Mouse (Mus musculus): ENCODE measurements around the gene Slc7a4. TPM values are rescaled to one million over a fixed set of nuclear protein-coding genes. Genes with fewer than 3 reads are reported as not detected.

Slc7a4 gene
- polyA plus RNA-seq, 1 experiment from 2014 or later = 0.81 TPM

GRCm38 (mm10) chr16:17600944-17601562 is 18.0 kb upstream of the Slc7a4 start:
- no peak overlapping the region for H3K4me3 ChIP-seq
- H3K9me3 ChIP-seq (replicated peaks) = no peaks in the 10 kb centered on the region
- 64% methylated on average over 3 of the region's 3 CpGs for WGBS
- H3K36me3 ChIP-seq = no peaks in the 10 kb centered on the region
- no peaks in the 10 kb centered on the region for H3K4me1 ChIP-seq
- DNase-seq (ENCODE audit: low spot score) = no peak
- H3K27me3 ChIP-seq (ENCODE audit: low read depth, poor library complexity, severe bottlenecking) = no peaks in the 10 kb centered on the region
- H3K27ac ChIP-seq = no peak overlapping the region

- 27% methylated on average over 2 of the region's 2 CpGs for WGBS
- no peak overlapping the region for H3K4me3 ChIP-seq
- H3K9me3 ChIP-seq (replicated peaks) = no peaks in the 10 kb centered on the region; the same call in 1 of the 2 replicates
- H3K36me3 ChIP-seq = no peaks in the 10 kb centered on the region
- H3K4me1 ChIP-seq = no peaks in the 10 kb centered on the region
- no peak for DNase-seq (ENCODE audit: low spot score)
- H3K27me3 ChIP-seq (ENCODE audit: low read depth, poor library complexity, severe bottlenecking) = no peaks in the 10 kb centered on the region
- H3K27ac ChIP-seq = no peak overlapping the region
Observed at GRCm38 (mm10) chr16:17590731-17591130, 7.7 kb upstream of the Slc7a4 start.

DNA sequence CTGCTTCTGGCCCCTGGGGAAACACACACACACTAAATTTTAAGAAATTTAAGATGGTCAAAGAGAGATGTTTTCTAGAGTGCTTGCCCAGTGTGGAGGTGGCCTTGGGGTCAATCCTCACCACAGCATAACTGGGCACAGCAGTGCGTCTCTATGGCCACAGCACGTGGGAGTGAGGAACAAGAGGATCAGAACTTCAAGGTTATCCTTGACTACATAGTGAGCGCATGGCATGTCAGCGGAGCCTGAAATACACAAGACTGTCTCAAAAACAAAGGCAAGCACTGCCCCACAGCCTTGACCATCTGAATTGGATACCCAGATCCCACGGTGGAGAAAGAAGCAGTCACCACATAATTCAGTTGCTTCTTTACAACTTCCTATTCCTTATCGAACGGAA is 1.5 kb upstream of the Slc7a4 start:
- no peaks in the 10 kb centered on the region for H3K27me3 ChIP-seq (ENCODE audit: low read depth, poor library complexity, severe bottlenecking)
- no peak for DNase-seq (ENCODE audit: low spot score)
- no peaks in the 10 kb centered on the region; the same call in 1 of the 2 replicates for H3K9me3 ChIP-seq (replicated peaks)
- H3K4me3 ChIP-seq = no peak overlapping the region
- H3K4me1 ChIP-seq = no peaks in the 10 kb centered on the region
- no peak overlapping the region for H3K27ac ChIP-seq
- no peaks in the 10 kb centered on the region for H3K36me3 ChIP-seq
- 89% methylated on average over 7 of the region's 7 CpGs for WGBS

GRCm38 (mm10) chr16:17576825-17577215 is 6.2 kb downstream of the Slc7a4 start:
- Histone ChIP-seq H3K27me3 (ENCODE audit: low read depth, poor library complexity, severe bottlenecking) (peaks cover 72% of the 10 kb centered on the region), H3K27ac (no peak overlapping the region), H3K9me3 (replicated peaks) (no peaks in the 10 kb centered on the region), H3K36me3 (no peaks in the 10 kb centered on the region), H3K4me1 (peaks cover 9% of the 10 kb centered on the region), H3K4me3 (peak overlapping the region; percentile 55)
- 18% methylated on average over 8 of the region's 8 CpGs for WGBS
- DNase-seq (ENCODE audit: low spot score) = no peak

DNA sequence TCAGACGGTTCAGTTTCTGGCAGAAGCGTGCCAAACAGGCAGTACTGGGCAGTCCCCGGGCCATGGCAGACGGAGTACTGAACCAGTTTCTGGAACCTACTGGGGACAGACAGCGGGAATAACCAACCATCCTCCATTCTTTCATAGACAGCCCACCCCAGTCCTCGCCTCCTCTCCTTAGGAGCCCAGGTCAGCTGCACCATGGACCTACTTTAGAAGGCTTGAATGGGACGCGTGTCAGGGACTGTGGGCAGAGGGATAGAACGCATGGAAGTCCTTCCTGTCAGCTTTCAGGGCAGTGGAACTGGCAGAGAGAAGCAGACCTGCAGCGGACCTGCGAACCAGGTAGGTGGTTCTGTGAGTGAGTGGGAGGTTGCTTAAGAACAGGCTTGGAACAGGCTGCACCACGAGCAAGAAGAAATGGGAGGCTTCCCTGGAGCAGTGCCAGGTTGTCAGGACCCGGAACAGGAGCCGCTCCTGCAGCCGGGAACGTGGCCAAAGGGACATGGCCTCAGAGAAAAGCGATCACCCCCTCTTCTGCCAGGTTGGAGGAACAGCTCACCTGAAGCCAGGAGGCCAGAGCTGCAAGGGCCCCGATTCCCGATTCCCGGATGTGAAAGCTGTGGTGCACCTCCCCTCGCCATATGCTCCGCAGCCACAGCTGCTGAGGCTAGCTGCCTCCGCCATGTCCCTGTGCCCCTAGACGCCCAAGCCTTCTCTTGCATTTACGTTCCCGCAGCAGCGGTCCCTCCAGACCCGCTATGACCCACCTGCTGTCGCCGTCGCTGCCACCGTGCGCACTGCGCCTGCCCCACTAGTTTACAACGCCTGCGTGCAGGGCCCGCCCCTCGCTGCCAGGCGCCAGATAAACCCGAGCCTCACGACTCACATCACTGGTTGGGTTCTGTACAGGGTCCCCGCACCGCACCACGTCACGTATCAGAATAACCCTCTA is 6.9 kb downstream of the Slc7a4 start:
- 15% methylated on average over 45 of the region's 45 CpGs for WGBS
- H3K27ac ChIP-seq = no peak overlapping the region; the same call in 1 of the 2 replicates
- H3K27me3 ChIP-seq (ENCODE audit: low read depth, poor library complexity, severe bottlenecking) = peaks cover 72% of the 10 kb centered on the region

DNA sequence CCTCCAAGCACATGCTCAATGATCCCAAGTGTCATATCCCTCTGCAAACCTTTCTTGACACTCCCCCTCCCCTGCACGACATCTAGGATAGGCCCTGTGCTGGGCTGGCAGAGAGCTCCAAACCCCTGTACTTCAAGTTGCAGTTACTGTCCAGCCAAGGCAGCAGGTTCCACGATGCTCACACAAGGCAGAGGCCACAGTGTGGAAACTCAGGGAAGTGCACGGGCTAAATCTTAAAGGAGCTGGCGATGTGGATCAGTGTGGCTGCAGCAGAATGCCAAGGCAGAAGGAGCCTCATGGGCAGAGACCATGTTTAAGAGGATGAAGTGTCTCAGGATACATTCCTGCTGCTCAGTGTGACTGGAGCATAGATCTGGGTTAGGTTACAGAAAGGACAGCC is 16.8 kb downstream of the Slc7a4 start:
- H3K4me3 ChIP-seq = no peak overlapping the region
- WGBS = 38% methylated on average over 4 of the region's 4 CpGs
- H3K36me3 ChIP-seq = no peaks in the 10 kb centered on the region
- DNase-seq (ENCODE audit: low spot score) = no peak
- H3K4me1 ChIP-seq = peaks cover 14% of the 10 kb centered on the region
- H3K27me3 ChIP-seq (ENCODE audit: low read depth, poor library complexity, severe bottlenecking) = peaks cover 56% of the 10 kb centered on the region
- no peaks in the 10 kb centered on the region for H3K9me3 ChIP-seq (replicated peaks)
- no peak overlapping the region for H3K27ac ChIP-seq

More for the DNA sequence above, 6.9 kb downstream of the Slc7a4 start:
- no peaks in the 10 kb centered on the region for H3K9me3 ChIP-seq (replicated peaks)
- no peaks in the 10 kb centered on the region for H3K36me3 ChIP-seq
- peak; percentile 50 for DNase-seq (ENCODE audit: low spot score)
- peak overlapping the region; percentile 55 for H3K4me3 ChIP-seq
- peaks cover 9% of the 10 kb centered on the region for H3K4me1 ChIP-seq

- DNase-seq (ENCODE audit: low spot score) = no peak
- H3K9me3 ChIP-seq (replicated peaks) = no peaks in the 10 kb centered on the region
- no peaks in the 10 kb centered on the region for H3K36me3 ChIP-seq
- peaks cover 24% of the 10 kb centered on the region for H3K4me1 ChIP-seq
- H3K27me3 ChIP-seq (ENCODE audit: low read depth, poor library complexity, severe bottlenecking) = peaks cover 64% of the 10 kb centered on the region
- no peak overlapping the region for H3K27ac ChIP-seq
- 72% methylated on average over 3 of the region's 3 CpGs for WGBS
- no peak overlapping the region for H3K4me3 ChIP-seq
Observed at GRCm38 (mm10) chr16:17564771-17565170, 18.2 kb downstream of the Slc7a4 start.

GRCm38 (mm10) chr16:17564221-17564620 is 18.8 kb downstream of the Slc7a4 start:
- peaks cover 67% of the 10 kb centered on the region for H3K27me3 ChIP-seq (ENCODE audit: low read depth, poor library complexity, severe bottlenecking)
- peaks cover 27% of the 10 kb centered on the region for H3K4me1 ChIP-seq
- no peak for DNase-seq (ENCODE audit: low spot score)
- H3K27ac ChIP-seq = no peak overlapping the region
- H3K4me3 ChIP-seq = no peak overlapping the region
- WGBS = 74% methylated on average over 2 of the region's 2 CpGs
- no peaks in the 10 kb centered on the region for H3K9me3 ChIP-seq (replicated peaks)
- H3K36me3 ChIP-seq = no peaks in the 10 kb centered on the region

DNA sequence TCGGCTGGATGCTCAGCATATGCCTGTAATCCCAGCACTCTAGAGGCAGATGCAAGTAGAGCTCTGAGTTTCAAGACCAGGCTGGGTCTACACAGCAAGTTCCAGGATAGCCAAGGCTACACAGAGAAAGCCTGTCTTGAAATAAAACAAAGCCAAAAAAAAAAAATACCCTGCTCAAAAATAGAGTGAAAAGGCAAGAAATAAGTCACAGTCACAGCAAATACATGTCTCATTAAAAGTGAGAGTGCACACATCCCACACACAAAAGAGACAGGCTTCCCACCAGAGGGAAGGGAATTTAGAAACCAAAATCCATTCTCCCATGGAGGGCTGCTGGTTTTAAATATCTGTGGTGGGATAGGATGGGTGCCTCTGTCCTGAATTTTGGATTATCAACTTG is 19.4 kb downstream of the Slc7a4 start:
- Histone ChIP-seq H3K27ac (no peak overlapping the region), H3K36me3 (no peaks in the 10 kb centered on the region), H3K9me3 (replicated peaks) (no peaks in the 10 kb centered on the region), H3K27me3 (ENCODE audit: low read depth, poor library complexity, severe bottlenecking) (peaks cover 71% of the 10 kb centered on the region), H3K4me3 (no peak overlapping the region), H3K4me1 (peaks cover 34% of the 10 kb centered on the region)
- no peak for DNase-seq (ENCODE audit: low spot score)
- WGBS = 50% methylated on average over 1 of the region's 1 CpGs

DNA sequence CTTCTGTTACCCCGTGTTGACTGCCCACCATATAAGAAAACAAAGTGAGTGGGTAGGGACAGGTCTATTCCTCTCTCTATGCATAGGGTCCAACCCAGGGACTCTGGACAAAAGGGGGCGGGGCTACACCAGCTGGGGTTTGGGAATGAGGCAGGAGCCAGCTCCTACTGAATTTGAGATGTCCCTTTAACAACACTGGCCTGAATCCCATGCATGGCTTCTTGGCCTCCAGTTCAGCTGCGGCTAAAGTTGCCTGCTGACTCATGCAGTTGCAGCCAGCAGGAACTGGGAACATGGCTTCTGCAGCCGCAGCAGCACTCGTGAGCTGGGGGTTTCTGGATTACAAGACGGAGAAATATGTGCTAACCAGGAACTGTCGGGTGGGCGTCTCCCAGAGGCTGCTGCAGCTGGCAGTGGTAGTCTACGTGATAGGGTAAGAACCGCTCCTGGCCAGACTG is 21.2 kb downstream of the Slc7a4 start, which contains the start of gene P2rx6:
TSS of gene P2rx6 (plus strand) at position 135 of the 458 bp plus-strand sequence.
- DNase-seq (ENCODE audit: low spot score) = peak; percentile 65
- Histone ChIP-seq H3K9me3 (replicated peaks) (no peaks in the 10 kb centered on the region), H3K4me3 (peak within 1 kb of the TSS; percentile 43), H3K27me3 (ENCODE audit: low read depth, poor library complexity, severe bottlenecking) (peaks cover 67% of the 10 kb centered on the region), H3K36me3 (no peaks in the 10 kb centered on the region), H3K27ac (peak within 1 kb of the TSS; percentile 64; the same call in 1 of the 2 replicates), H3K4me1 (peaks cover 40% of the 10 kb centered on the region)
- 6% methylated on average over 10 of the region's 10 CpGs for WGBS

DNA sequence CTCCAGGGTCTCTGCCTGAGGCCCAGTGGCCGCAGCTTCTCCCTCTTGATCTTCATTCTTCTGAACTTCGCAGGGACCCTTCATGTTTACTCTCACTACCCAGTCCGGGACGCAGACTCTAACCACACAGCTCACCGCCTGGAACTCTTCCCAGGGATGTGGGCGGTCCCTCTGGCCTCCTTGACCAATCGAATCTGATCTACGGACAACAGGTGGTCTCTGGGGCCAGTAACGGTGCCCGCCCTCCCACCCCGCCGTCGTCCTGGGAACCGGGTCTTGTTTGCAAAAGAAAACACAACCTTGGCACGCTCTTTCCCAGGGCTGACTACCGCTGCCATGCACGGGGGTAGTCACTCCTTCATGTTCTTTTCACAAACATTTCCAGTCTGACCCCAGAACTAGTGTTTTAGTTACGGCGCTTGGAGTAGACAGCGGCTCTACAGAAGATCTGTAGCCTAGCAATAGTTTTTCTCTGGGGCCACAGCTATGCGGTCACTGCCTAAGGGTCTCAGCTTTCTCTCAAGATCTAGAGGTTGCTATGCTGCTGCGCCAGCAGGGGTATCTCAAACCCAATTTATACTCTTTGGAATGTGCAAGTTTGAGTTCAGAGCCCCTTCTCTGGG is 21.8 kb downstream of the Slc7a4 start, which contains the start of gene Lrrc74b:
TSS of gene Lrrc74b (minus strand) at position 120 of the 623 bp plus-strand sequence.
- H3K27ac ChIP-seq = peak within 1 kb of the TSS; percentile 64; the same call in 1 of the 2 replicates
- peak within 1 kb of the TSS; percentile 43 for H3K4me3 ChIP-seq
- 1% methylated on average over 22 of the region's 22 CpGs for WGBS
- H3K9me3 ChIP-seq (replicated peaks) = no peaks in the 10 kb centered on the region
- DNase-seq (ENCODE audit: low spot score) = peak; percentile 81
- no peaks in the 10 kb centered on the region for H3K36me3 ChIP-seq
- H3K27me3 ChIP-seq (ENCODE audit: low read depth, poor library complexity, severe bottlenecking) = peaks cover 67% of the 10 kb centered on the region
- peaks cover 40% of the 10 kb centered on the region for H3K4me1 ChIP-seq

DNA sequence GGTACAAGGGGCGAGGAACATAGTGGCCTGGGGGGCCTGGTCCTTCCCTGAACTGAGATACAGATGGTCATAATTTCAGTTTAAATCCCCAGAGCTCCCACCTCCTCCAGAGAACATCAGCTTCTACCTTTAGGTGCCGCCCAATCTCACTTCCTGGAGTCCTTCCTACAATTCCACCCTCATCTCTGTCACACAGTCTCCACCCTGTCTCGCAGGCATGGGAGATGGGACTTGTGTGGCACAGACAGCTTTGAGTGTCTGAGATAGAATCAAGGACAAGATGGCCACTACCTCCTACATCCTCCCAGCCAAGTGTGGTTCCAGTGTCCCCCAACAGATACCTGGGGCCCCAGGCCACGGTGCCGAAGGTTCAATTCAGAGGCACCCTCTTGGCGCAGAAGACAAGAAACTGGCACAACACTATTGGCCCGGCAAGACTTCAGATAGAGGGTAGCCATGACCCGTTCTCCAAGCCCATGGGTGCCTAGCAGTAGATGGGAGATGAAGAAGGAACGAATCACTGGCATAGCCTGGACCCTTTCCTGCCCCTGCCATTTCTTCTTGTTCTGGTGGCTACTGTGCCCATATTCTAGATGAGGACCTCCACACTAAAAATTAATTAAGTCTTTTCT is 23.5 kb downstream of the Slc7a4 start:
- H3K36me3 ChIP-seq = no peaks in the 10 kb centered on the region
- no peak for DNase-seq (ENCODE audit: low spot score)
- H3K9me3 ChIP-seq (replicated peaks) = no peaks in the 10 kb centered on the region
- peaks cover 57% of the 10 kb centered on the region for H3K27me3 ChIP-seq (ENCODE audit: low read depth, poor library complexity, severe bottlenecking)
- 64% methylated on average over 9 of the region's 9 CpGs for WGBS
- H3K27ac ChIP-seq = peak overlapping the region; percentile 78; the same call in 1 of the 2 replicates
- H3K4me1 ChIP-seq = peaks cover 47% of the 10 kb centered on the region
- 0 out of 2 replicates have a peak overlapping the region, but pooled peaks have one; percentile 30 for H3K4me3 ChIP-seq

Data from limb, embryonic 10.5 days (tissue).